Mouse (Mus musculus) erythroid progenitor cell, adult 5-6 weeks (primary cell): ENCODE results near the gene Slmap. TPM values are rescaled to one million over a fixed set of nuclear protein-coding genes. Genes with fewer than 3 reads are reported as not detected.
"Not testable (repeated sequence)": the region's sequence is repeated elsewhere in the genome, so short reads cannot be mapped to it uniquely, and the experiment has no call there.

Source experiments
- ATAC-seq: replicated peaks from 2 replicates; pipeline ENCODE4 v1.8.0; 2016; ENCODE audit warnings: moderate number of reproducible peaks, mild to moderate bottlenecking, moderate TSS enrichment, inconsistent platforms; ENCODE audit not compliant: poor library complexity, low FRiP score, severe bottlenecking
- total RNA-seq, 2 experiments: library from RNA; stranded (forward) in 1 of 2; stranded (reverse) in 1 of 2; fragments of 150-400 nt in 1 of 2; fragments of 186-747, 209-891 nt in 1 of 2; gene quantifications; 2 replicates each; pipeline versions ENCODE4 v1.2.3 to v1.2.4; 2015 to 2017; ENCODE audit warnings: low replicate concordance in 2 of 2

The Slmap gene
- total RNA-seq, 2 experiments from 2014 or later: 47.4 to 79.7 TPM

DNA sequence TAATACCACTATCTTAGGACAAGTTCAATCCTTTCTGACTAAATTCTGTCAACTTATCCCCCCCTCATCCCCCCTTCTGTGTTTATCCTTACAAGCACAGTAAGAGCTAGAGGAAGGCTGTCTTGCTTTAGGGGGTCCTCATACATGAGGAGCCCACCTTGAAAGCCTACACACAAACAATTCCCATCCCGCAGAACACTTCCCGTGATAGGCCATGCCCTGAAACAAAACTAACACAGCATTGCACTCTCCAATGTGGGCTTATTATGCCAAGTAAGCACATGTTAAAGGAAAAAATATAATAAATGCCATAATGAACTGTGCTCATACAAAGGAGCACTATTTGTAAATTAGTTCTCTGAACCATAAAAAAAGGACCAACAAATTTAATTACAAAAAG lies 102.8 kb downstream of the Slmap start:
- ATAC-seq: no peak

DNA sequence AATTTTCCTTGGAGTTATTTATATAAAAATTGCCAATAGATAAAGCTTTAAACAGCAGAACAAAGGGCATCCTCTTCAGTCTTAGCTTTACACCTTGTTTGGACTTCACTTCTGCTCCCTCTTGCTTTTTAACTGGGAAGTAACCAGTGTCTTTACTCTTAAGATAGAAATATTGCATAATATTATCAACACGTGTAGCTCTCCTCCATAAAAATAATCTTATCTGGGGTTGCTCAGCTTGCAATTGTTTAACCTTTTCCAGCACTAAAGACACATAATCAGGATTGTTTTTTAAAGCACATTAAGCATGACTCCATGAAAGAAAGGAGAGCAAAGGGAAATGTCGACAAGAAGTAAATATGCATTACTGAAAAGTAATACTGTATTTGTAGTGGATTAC lies 114.5 kb downstream of the Slmap start:
- ATAC-seq: no peak

DNA sequence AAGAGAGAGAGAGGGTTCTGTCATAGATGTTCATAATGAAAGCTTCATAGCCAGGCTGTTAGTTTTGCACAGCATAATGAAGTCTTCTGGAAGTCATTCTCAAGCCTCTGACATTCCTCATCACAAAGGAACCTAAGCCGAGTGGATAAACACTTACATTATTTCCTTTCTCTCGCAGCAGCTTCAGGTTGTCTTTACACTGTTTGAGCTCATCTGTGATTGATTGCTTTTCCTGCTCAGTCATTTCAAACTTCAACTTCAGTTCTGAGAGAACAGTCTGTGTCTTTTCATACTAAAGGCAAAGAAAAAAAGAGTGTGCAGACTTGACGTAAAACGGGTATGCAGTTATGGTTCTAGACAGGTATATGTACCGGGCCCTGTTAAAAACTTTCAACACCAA lies 116.8 kb downstream of the Slmap start:
- ATAC-seq: no peak

DNA sequence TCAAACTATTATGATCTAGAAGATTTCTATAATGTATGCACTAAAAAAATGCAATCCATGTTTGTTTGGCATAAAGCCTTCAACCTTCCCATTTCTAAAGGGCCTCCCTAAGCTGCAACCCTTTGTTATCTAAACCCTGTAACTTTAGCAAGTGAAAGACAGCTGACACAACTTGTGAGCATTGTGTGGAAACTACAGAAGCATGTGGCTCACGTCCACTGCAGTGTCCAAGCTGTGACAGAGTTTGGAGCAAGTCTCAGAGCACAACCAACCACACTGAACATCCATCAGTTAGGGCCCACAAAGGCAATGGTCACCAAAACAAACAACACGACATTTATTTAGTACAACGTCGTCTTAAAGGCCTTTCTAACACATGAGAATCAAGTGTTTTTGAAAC lies 117.6 kb downstream of the Slmap start:
- no peak for ATAC-seq

DNA sequence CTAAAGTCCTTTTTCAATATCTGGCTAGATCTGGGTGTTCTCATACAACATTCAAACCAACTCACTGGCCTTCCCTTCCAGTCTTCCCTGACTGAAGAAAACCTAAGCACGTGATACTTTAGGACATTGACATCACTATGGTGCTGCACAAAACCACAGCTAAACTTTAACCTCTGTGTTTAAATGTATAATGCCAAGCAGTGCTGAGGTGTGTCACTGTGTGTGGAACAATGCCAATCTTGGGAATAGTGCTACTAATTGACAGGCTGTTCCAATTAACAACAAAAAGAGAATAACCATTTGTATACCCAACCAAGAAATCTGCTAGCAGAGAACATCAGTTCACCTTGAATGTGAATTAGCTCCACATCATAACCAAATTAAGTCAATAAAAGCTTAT lies 121.2 kb downstream of the Slmap start:
- no peak for ATAC-seq

DNA sequence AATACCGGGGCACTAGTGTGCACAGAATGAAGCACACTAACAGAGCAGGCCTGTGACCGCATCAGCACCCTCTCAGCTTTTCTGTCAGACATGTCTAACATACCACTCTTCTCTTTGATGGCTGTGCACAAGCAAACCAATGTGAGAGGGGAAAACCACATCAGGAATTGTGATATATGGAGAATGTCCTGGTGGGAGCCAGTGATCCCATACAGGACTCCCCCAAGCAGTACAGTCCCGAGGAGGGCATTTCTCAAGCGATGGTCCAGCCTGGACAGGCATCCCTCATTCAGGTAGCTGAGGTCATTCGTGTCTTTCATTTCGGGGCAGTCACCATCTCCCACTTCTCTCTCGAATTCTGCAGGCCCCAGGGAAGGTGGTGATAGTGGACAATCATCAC lies 128.0 kb downstream of the Slmap start:
- ATAC-seq: no peak

DNA sequence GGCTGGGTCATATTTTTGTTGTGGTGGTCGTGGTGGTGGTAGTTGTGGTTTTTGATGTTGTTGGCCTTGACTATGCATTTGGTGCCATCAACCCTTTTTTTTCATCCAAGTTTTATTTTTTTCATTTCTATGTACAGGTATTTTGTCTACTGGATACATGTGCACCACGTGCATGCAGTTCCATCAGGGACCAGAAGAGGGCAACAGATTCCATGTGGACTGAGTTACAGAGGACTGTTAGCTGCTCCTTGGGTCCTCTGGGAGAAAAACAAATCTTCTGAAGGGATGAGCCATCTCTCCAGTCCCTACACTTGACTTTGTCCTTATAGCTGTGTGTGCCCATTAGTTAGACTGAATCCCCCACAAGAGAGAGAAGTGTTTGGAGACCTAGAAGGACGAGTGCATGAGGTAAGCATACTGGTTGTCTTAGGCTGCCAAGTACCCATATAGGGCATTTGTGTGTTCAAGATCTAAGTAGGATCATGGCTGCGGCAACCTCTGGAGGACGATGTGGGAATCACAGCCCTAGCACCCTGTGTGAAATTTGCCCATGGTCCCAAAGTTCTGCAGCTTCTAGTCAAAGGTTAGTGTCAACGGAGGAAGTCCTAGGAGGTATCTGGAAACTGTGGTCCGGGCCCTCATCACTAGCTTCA lies 136.1 kb downstream of the Slmap start:
- ATAC-seq: no peak

DNA sequence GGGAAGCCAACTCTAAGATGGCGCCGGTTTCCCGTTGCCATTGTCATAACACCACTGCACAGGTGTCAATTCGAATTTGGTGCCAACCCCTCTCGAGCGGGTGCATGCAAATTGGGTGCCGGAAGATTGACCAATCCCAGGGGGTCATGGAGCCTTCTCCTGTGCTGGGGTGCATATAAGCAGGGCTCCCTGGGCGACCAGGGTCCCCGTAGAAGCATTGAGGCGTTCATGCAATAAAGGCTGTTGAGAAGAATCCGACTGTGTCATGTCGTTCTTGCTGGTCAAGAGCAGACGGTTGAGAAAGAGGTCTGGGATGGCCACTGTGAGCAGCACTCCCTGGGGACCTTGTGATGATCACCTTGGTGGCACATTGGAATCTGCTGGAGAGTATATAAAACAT lies 142.9 kb downstream of the Slmap start:
- ATAC-seq: no peak

DNA sequence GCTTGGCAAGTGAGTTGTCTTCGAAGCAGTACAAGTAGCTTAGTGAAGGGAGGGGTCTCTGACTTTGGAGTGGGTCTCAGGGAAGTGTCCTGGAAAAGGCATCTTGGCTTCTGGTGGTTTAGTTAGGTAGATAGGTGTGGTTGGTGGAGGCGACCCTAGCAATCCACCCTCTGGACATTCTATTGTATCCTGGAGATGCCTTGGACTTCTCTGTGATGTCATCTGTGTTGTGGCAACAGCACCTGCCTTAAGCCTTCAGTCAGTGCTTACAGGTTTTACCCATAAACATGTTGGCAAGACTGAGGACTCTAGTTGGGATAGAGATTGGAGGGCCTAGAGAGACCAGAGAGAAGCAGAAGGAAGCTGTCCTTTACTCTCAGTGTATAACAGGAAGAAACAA lies 145.8 kb downstream of the Slmap start:
- not testable (repeated sequence) for ATAC-seq

DNA sequence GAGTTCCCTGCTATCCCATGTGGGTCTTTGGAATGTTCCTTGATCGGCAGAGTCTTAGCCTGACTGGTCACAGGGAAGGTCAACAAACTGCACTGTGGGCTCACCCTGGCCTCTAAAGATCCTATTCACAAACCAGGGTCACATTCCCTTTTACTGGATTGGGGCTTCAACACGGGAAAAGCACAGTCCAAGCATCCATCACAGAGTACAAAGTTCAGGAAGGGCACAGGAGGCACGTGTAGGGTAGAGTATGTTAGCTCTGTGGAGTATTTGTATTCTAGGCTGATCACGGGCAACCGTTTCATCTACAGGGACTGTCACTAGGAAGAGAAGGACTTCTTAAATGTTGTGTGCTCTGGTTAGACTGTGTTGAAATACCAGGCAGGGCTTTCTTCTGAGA lies 147.7 kb downstream of the Slmap start:
- ATAC-seq: not testable (repeated sequence)

DNA sequence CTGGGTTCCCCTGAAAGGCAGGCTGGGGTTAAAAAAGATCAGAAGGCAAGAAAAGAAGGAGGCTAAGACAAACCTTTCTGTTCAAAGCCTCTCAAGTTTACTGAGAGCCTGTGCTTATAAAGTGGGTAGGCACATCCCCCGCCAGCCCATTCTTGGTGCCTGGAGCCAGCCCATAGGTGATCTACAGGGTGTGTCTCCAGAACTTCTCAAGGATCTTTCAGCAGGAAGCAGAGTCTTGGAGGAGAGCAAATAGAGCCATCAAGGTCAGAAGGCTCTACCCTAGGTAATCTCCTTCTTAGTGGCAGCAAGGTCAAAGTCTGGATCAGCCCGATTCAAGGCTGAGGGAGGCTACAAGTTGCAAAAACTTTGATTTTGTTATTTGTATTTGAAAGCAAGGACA lies 149.1 kb downstream of the Slmap start:
- ATAC-seq: not testable (repeated sequence)

DNA sequence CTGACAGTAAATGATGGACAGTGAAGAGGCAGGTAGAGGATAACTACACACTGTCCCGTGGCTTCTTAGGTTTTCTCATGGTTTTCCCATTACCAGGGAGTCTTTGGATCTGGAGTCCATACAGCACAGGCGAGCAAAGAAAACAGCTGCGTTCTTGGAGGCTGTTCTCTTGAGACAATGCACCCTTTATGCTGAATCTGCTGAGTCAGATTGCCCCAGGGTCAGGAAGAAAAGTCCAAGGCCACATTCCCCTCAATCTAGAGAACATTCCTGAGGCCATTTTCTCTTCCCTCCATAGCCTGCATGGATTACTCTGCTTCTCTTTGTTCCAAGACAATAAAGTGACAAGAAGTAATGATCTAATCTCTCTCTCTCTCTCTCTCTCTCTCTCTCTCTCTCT lies 155.7 kb downstream of the Slmap start:
- no peak for ATAC-seq

DNA sequence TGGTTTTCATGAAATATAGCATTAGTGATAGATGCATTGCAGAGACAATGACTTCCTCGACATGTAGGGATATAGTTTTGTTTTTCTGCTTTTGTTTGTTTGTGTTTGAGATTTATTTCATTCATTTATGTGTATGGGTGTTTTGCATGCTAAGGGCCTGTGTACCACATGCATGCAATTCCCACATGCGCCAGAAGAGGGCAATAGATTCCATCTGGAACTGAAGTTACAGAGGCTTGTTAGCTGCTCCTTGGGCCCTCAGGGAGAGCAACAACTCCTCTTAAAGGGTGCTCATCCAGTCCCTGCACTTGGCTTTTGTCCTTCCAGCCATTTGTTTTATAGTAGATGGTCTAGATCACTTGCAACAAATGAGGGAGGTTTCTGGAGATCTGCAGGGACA lies 158.1 kb downstream of the Slmap start:
- ATAC-seq: peak; percentile 71; the same call in 1 of the 2 replicates

Other genes starting within 250 kb of the Slmap start
- 19.8 and 36.0 TPM in 2 replicates for gene Dennd6a, start 38.9 kb upstream of the Slmap start, total RNA-seq (2015; ENCODE audit: low replicate concordance)
- 24.9 and 31.7 TPM in 2 replicates for gene Dennd6a, start 38.9 kb upstream of the Slmap start, total RNA-seq (2017; ENCODE audit: low replicate concordance)
- 95.1 and 143 TPM in 2 replicates for gene Arf4, start 103.1 kb upstream of the Slmap start, total RNA-seq (2015; ENCODE audit: low replicate concordance)
- 17.3 and 44.2 TPM in 2 replicates for gene Arf4, start 103.1 kb upstream of the Slmap start, total RNA-seq (2017; ENCODE audit: low replicate concordance)
- 2.2 and 5.4 TPM in 2 replicates for gene Pde12, start 135.0 kb upstream of the Slmap start, total RNA-seq (2015; ENCODE audit: low replicate concordance)
- 5.9 and 7.4 TPM in 2 replicates for gene Pde12, start 135.0 kb upstream of the Slmap start, total RNA-seq (2017; ENCODE audit: low replicate concordance)
- 1.4 TPM in 1 of 2 replicates, not detected in the other for gene Dnah12, start 158.3 kb upstream of the Slmap start, total RNA-seq (2015; ENCODE audit: low replicate concordance)
- under 0.01 TPM in 1 of 2 replicates, not detected in the other for gene Dnah12, start 158.3 kb upstream of the Slmap start, total RNA-seq (2017; ENCODE audit: low replicate concordance)